Mouse (Mus musculus) lung, postnatal 0 days (tissue): Measurements from ENCODE around the gene Cdh4.

Experiments used
- CTCF ChIP-seq: IDR thresholded peaks from 2 replicates; pipeline ENCODE4 v1.5.1; 2016; ENCODE audit warnings: antibody characterized with exemption, mild to moderate bottlenecking
- EP300 ChIP-seq: IDR thresholded peaks from 2 replicates; pipeline ENCODE4 v1.6.1; 2016; ENCODE audit warnings: antibody characterized with exemption, mild to moderate bottlenecking, control low read depth

- TF ChIP-seq CTCF (no peak; the same call in 1 of the 2 replicates), EP300 (no peak)
These were observed 6.8 kb downstream of the Cdh4 start for GRCm38 (mm10) chr2:179449018-179449417.
